Mouse (Mus musculus): ENCODE data around the gene Tprn. TPM values are rescaled to one million over a fixed set of nuclear protein-coding genes. Genes with fewer than 3 reads are reported as not detected.
"Not testable (repeated sequence)": the region's sequence is repeated elsewhere in the genome, so short reads cannot be mapped to it uniquely, and the experiment has no call there.

Gene Tprn
- polyA plus RNA-seq, 1 experiment from 2014 or later: 9.7 TPM

DNA sequence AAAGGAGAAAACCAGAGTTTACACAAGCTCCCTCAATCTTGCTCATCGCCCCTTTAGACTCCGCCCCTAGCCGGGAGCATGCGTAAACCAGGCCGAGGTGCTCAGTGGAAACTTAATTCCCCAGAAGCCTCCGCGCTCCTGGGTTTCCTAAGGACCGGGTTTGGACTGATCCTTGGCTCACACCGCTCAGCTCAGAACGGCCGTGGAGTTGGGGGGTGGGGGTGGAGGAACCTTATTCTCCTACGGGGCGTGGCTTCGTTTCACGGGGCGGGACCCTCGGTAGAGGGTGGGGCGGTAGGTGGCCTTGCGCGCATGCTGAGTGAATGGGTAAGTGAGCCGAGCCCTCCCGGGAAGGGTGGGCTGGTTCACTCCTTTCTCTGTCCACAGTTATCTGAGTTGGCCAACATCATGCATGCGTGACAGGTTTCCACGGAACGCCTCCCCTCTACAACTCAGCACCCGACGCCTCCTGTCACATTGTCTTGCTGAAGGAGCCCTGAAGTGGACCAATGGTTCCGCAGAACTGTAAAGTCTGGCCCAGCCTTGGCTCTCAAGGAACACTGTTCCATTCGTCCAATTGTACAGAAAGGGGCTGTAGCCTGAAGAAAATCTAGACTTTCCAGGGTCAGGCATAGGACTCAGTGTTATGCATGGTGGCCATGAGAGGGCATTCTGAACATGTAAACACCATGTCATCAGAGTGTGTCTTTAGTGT, 21.5 kb upstream of the Tprn start:
- H3K27me3 ChIP-seq (ENCODE audit: low read depth, poor library complexity, severe bottlenecking): peaks cover 56% of the 10 kb centered on the region
- no peaks in the 10 kb centered on the region for H3K9me3 ChIP-seq (replicated peaks)
- H3K27ac ChIP-seq: peak overlapping the region; percentile 71
- WGBS: 2% methylated on average over 29 of the region's 29 CpGs
- H3K4me3 ChIP-seq: peak overlapping the region; percentile 63
- peaks cover 10% of the 10 kb centered on the region for H3K36me3 ChIP-seq
- DNase-seq (ENCODE audit: low spot score): peak; percentile 79
- H3K4me1 ChIP-seq: peaks cover 34% of the 10 kb centered on the region

DNA sequence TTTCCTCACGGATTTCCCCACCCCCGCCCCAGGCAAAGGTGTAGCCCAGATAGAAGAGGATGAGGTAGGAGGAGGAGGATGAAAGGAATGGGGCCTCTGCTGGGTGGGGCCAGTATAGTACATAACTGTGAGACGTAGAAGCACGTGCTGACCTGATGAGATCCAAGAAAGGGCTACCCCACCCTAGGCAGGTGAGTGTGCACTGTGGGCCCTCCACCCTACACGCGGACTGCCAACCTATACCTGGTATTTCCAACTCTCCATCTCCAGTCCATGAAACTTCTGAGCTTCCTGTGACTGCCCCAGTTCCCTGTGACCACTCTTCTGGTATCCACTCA, 21.0 kb upstream of the Tprn start:
- H3K36me3 ChIP-seq: peaks cover 15% of the 10 kb centered on the region
- H3K27me3 ChIP-seq (ENCODE audit: low read depth, poor library complexity, severe bottlenecking): peaks cover 51% of the 10 kb centered on the region
- 24% methylated on average over 6 of the region's 6 CpGs for WGBS
- peak overlapping the region; percentile 63 for H3K4me3 ChIP-seq
- no peak overlapping the region; the same call in 1 of the 2 replicates for H3K27ac ChIP-seq
- H3K4me1 ChIP-seq: peaks cover 34% of the 10 kb centered on the region
- H3K9me3 ChIP-seq (replicated peaks): no peaks in the 10 kb centered on the region
- no peak for DNase-seq (ENCODE audit: low spot score)

DNA sequence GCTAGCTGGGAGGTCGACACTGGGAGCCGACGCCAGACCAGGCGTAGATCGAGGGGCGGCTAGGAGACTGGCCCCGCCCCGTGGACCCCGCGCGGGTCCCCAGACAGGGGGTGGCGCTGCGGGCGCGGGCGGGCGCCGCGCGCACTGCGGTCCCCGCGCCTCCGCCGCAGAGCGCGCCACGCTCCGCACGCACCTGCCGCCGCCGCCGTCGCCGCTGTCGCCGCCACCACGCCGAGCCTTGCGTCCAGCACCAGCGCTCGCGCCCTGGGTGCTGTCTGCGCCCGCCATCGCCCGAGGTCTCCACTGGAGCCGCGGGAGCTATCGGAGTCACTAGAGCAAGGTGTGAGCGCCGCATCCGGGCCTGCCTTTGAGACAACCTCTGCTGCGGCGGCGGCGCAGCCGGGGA, 20.3 kb upstream of the Tprn start, which contains the start of the genes Rnf208 and Cysrt1:
Rnf208 (plus strand) TSS at position 155 of the 406 bp plus-strand sequence.
Cysrt1 (minus strand) TSS at position 352 of the 406 bp plus-strand sequence.
- Histone ChIP-seq H3K4me1 (peaks cover 31% of the 10 kb centered on the region), H3K27ac (peak within 1 kb of the TSS; percentile 71), H3K27me3 (ENCODE audit: low read depth, poor library complexity, severe bottlenecking) (peaks cover 48% of the 10 kb centered on the region), H3K9me3 (replicated peaks) (no peaks in the 10 kb centered on the region), H3K36me3 (peaks cover 22% of the 10 kb centered on the region), H3K4me3 (peak within 1 kb of the TSS; percentile 63)
- WGBS: under 1% methylated on average over 59 of the region's 59 CpGs
- peak; percentile 43 for DNase-seq (ENCODE audit: low spot score)

DNA sequence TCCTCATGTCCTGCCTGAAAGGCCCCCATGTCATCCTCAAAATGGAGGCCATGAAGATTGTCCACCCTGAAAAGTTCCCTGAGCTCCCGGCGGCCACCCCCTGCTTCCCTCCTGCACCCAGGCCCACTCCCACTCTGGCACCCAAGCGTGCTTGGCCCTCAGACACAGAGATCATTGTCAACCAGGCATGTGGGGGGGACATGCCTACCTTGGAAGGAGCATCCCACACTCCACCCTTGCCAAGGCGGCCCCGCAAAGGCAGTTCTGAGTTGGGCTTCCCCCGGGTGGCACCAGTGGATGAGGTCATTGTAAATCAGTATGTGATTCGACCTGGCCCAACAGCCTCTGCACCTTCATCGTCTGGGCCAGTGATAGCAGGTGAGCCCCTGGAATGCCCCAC, 19.1 kb upstream of the Tprn start:
- Histone ChIP-seq H3K27ac (peak overlapping the region; percentile 47; the same call in 1 of the 2 replicates), H3K36me3 (peaks cover 35% of the 10 kb centered on the region), H3K4me3 (peak overlapping the region; percentile 63), H3K4me1 (peaks cover 31% of the 10 kb centered on the region), H3K9me3 (replicated peaks) (no peaks in the 10 kb centered on the region), H3K27me3 (ENCODE audit: low read depth, poor library complexity, severe bottlenecking) (peaks cover 44% of the 10 kb centered on the region)
- no peak for DNase-seq (ENCODE audit: low spot score)
- WGBS: 72% methylated on average over 8 of the region's 8 CpGs

DNA sequence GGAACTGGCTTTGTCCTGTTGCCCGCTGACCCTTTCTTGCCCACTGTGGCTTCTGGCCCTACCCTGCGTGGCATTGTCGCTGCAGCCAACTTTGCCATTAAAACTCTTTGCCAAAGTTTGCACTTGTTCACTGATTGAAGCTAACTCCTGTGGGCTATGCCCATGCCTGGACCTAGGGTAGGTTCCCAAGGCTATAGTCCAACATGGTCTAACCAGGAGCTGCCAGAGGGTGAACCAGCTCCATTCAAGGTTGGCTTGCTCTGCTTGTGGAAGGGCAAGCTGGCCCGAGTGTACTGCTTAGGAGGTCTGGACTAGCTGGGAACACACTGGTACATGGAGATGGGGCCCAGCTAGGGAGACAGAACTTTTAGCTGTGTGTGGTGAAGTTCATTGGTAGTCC, 18.3 kb upstream of the Tprn start:
- no peak for DNase-seq (ENCODE audit: low spot score)
- Histone ChIP-seq H3K4me3 (no peak overlapping the region), H3K36me3 (peaks cover 43% of the 10 kb centered on the region), H3K9me3 (replicated peaks) (no peaks in the 10 kb centered on the region), H3K27ac (no peak overlapping the region), H3K4me1 (peaks cover 31% of the 10 kb centered on the region), H3K27me3 (ENCODE audit: low read depth, poor library complexity, severe bottlenecking) (peaks cover 39% of the 10 kb centered on the region)
- 87% methylated on average over 4 of the region's 4 CpGs for WGBS

DNA sequence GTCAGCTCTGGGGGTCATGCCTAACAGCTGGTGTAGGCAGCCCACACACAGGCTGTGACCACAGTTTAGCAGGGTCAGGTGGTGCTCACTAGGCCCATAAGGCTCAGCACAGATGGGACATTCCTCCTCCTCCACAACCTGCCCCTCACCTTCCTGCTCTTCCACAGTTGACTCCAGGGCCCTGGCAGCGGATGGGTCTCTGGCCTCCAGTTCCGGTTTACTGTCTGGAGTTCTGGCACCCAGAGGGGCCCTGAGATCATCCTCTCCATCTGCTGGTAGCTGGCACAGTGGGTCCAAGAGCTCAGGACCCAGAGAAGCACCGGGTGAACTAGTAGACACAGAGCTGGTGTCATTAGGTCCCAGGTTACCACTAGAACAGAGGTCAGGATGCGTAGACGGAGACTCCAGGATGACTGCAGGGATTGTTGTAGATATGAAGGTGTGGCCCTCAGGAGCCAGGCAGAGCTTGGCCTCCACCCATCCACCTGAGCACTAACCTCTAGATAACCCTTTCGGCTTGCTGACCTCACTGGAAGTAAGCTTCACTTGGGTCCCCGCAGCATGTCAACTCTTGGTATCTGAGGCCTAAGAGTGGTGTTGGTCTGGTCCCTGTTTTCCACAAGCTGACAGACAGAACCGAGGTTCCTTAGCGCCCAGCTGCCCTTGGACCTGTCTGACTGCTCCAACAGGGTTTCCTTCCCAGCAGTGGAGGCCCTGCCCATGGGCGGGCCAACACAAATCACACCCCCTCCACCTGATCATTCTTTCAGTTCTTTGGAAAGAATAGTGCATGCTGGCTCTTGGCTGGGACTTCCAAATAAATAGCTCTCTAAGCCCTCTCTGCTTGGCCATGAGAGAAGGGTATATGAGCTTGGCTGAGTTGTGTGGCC, 16.0 kb upstream of the Tprn start, which contains the start of gene AL732309.1:
AL732309.1 (minus strand) TSS at position 681 of the 890 bp plus-strand sequence.
- 91% methylated on average over 10 of the region's 10 CpGs for WGBS
- Histone ChIP-seq H3K27ac (no peak within 1 kb of the TSS), H3K4me1 (peaks cover 18% of the 10 kb centered on the region), H3K36me3 (peaks cover 65% of the 10 kb centered on the region), H3K27me3 (ENCODE audit: low read depth, poor library complexity, severe bottlenecking) (peaks cover 31% of the 10 kb centered on the region), H3K9me3 (replicated peaks) (no peaks in the 10 kb centered on the region), H3K4me3 (no peak within 1 kb of the TSS)
- no peak for DNase-seq (ENCODE audit: low spot score)

DNA sequence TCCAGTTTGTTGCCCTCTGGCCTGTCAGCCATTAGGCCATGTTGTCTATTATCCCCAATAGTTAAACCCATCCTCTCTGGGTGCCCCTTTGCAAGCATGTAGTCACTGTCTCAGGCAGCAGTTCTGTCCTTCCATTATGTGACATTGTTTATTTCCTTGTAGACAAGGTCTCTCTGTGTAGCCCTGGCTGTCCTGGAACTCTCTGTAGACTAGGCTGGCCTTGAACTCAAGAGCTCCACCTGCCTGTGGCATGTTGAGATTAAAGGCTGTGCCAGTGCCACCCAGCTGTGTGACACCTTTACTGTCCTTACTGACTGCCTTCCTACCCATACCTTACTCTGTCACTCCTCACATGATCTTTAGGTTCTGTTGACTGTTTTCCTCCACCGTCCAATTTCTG, 10.1 kb upstream of the Tprn start:
- Histone ChIP-seq H3K27ac (no peak overlapping the region), H3K4me1 (peaks cover 18% of the 10 kb centered on the region), H3K36me3 (peaks cover 56% of the 10 kb centered on the region), H3K9me3 (replicated peaks) (no peaks in the 10 kb centered on the region), H3K27me3 (ENCODE audit: low read depth, poor library complexity, severe bottlenecking) (no peaks in the 10 kb centered on the region), H3K4me3 (no peak overlapping the region)
- WGBS: 83% methylated on average over 1 of the region's 1 CpGs
- no peak for DNase-seq (ENCODE audit: low spot score)

DNA sequence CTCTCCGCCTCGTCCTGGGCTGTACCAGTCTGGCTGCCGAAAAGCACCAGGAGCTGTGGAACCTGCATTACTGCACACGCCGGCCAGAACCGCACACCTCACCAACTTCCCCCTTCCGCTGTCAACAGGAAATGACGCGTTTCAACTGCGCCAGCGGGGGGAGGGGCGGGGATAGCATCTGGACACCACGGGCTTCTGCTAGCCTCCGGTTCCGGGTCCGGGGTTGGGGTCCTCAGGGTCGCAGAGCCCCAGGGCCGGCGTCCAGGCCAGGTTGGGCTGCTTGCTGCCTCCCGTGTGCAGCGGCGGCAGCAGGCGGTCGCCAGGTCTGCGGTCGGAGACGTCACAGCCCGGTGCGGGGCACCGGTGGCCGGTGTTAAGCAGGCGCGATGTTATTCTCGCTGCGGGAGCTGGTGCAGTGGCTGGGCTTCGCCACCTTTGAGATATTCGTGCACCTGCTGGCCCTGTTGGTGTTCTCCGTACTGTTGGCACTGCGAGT, 7.1 kb upstream of the Tprn start, which contains the start of gene Tmem203:
Tmem203 (plus strand) TSS at position 156 of the 496 bp plus-strand sequence.
- WGBS: under 1% methylated on average over 39 of the region's 39 CpGs

DNA sequence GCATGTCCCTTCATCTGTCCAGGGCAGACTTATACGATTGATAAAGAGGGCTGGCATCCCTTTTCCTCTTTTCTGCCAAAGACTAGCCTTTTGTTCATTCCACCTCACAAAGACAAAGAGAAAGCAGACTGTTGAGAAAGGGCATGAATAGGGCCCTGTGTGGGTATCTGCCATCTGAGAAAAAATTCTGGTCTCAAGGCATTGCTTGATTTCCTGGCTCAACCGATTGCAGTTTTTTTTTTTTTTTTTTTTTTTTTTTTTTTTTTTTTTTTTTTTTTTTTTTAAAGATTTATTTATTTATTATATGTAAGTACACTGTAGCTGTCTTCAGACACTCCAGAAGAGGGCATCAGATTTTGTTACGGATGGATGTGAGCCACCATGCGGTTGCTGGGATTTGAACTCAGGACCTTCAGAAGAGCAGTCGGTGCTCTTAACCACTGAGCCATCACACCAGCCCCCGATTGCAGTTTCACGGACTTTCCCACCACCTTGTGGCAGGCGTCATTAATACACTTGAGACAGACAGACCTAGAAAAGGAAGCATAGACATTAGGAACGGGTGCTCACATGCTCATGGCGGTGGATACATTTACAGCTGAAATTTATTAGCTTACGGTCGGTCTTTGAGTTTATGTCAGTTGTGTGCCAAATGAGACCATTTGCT, 5.8 kb upstream of the Tprn start:
- 68% methylated on average over 12 of the region's 12 CpGs for WGBS
- not testable (repeated sequence) for DNase-seq (ENCODE audit: low spot score)
- peaks cover 14% of the 10 kb centered on the region for H3K36me3 ChIP-seq

More for the DNA sequence above, 7.1 kb upstream of the Tprn start, which contains the start of gene Tmem203:
- Histone ChIP-seq H3K4me1 (peaks cover 18% of the 10 kb centered on the region), H3K4me3 (peak within 1 kb of the TSS; percentile 79), H3K27ac (peak within 1 kb of the TSS; percentile 92), H3K36me3 (peaks cover 26% of the 10 kb centered on the region), H3K27me3 (ENCODE audit: low read depth, poor library complexity, severe bottlenecking) (no peaks in the 10 kb centered on the region), H3K9me3 (replicated peaks) (no peaks in the 10 kb centered on the region)
- peak; percentile 99 for DNase-seq (ENCODE audit: low spot score)

DNA sequence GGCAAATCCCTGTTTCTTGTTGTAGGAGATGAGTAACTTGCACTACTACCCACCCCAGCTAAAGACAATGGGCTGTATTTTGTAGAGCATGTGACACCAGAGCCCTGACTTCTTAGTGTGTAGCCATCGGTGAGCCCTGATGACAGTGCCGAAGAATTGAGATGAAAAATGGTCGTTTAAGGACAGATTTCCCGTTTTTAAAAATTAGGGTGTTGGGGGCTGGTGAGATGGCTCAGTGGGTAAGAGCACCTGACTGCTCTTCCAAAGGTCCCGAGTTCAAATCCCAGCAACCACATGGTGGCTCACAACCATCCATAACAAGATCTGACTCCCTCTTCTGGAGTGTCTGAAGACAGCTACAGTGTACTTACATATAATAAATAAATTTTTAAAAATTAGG, 5.2 kb upstream of the Tprn start:
- not testable (repeated sequence) for H3K9me3 ChIP-seq (replicated peaks); H3K27me3 ChIP-seq (ENCODE audit: low read depth, poor library complexity, severe bottlenecking); H3K36me3 ChIP-seq; H3K27ac ChIP-seq; H3K4me3 ChIP-seq; DNase-seq (ENCODE audit: low spot score)
- WGBS: 91% methylated on average over 5 of the region's 5 CpGs
- H3K4me1 ChIP-seq: peaks cover 23% of the 10 kb centered on the region

More for the DNA sequence above, 5.8 kb upstream of the Tprn start:
- not testable (repeated sequence) for H3K9me3 ChIP-seq (replicated peaks); H3K27ac ChIP-seq; H3K27me3 ChIP-seq (ENCODE audit: low read depth, poor library complexity, severe bottlenecking)
- H3K4me1 ChIP-seq: peaks cover 18% of the 10 kb centered on the region
- H3K4me3 ChIP-seq: peak overlapping the region; percentile 79

DNA sequence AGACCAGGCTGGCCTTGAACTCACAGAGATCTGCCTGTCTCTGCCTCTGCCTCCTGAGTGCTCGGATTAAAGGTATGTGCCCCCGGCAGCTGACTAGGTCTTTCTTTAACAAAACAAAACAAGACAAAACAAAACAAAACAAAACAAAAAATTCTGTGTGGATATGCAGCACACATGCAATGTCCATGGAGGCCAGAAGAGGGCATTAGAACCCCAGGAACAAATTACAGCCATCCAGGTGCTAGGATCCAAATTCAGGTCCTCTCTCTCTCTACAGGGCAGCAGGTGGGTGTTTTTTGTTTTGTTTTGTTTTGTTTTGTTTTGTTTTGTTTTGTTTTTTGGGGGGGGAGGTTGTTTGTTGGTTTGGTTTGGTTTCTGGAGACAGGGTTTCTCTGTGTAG, 3.5 kb upstream of the Tprn start:
- 69% methylated on average over 2 of the region's 2 CpGs for WGBS
- peaks cover 9% of the 10 kb centered on the region for H3K27me3 ChIP-seq (ENCODE audit: low read depth, poor library complexity, severe bottlenecking)
- H3K27ac ChIP-seq: no peak overlapping the region

DNA sequence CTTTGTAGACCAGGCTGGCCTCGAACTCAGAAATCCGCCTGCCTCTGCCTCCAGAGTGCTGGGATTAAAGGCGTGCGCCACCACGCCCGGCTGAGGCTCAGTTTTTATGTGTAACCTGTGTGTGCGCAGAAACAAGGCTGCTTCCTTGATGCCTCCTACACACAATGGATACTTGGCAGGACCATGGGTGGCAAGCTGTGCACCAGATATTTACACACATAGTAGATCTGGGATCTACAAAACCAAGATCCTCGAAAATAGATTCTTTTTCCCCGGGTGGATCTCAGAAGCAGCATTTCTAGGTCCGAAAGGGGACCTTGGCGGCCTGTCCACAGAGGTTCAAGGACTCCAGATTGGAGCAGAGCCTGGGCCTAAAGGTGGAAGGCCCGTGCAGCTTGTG, 548 bp upstream of the Tprn start:
- H3K4me1 ChIP-seq: peaks cover 41% of the 10 kb centered on the region
- peaks cover 29% of the 10 kb centered on the region for H3K27me3 ChIP-seq (ENCODE audit: low read depth, poor library complexity, severe bottlenecking)
- DNase-seq (ENCODE audit: low spot score): no peak
- H3K4me3 ChIP-seq: peak overlapping the region; percentile 85
- no peaks in the 10 kb centered on the region for H3K9me3 ChIP-seq (replicated peaks)
- H3K27ac ChIP-seq: peak overlapping the region; percentile 80
- 50% methylated on average over 12 of the region's 12 CpGs for WGBS
- no peaks in the 10 kb centered on the region for H3K36me3 ChIP-seq

More for the DNA sequence above, 3.5 kb upstream of the Tprn start:
- Histone ChIP-seq H3K36me3 (no peaks in the 10 kb centered on the region), H3K4me3 (no peak overlapping the region), H3K4me1 (peaks cover 35% of the 10 kb centered on the region), H3K9me3 (replicated peaks) (no peaks in the 10 kb centered on the region)
- no peak for DNase-seq (ENCODE audit: low spot score)

All from limb, embryonic 10.5 days (tissue).